Mouse (Mus musculus) heart, postnatal 14 days (tissue): ENCODE measurements around the gene Bad. TPM values are rescaled to one million over a fixed set of nuclear protein-coding genes. Genes with fewer than 3 reads are reported as not detected.
A peak's percentile ranks its signal among the peaks of the same experiment; 100 is the strongest.
"Not testable (repeated sequence)": the region's sequence is repeated elsewhere in the genome, so short reads cannot be mapped to it uniquely, and the experiment has no call there.

ENCODE experiments used
- DNase-seq, 2 experiments: peaks; one replicate each; pipeline ENCODE4 v3.0.0; 2021 to 2022
- intact Hi-C: fragments of 180-260 bp; cut with DNase I; formaldehyde crosslinking; loops from one replicate; pipeline ENCODE4 v1.15.1; 2025
- long read RNA-seq, 2 experiments: library from polyadenylated mRNA; stranded (forward); transcript quantifications; one replicate each; pipeline ENCODE4 v2.0.0; 2021
- total RNA-seq, 2 experiments: library from RNA; stranded (reverse); gene quantifications; 2 replicates each; pipeline ENCODE4 v1.2.3; 2021

Gene Bad
- 10 to 100 TPM; 28.6 to 29.9 TPM for total RNA-seq
- long read RNA-seq, experiment 1, transcript Bad-201 (4 exons, 1,452 nt) = minor isoform, 5 of 37 reads
- long read RNA-seq, experiment 1, transcript Bad-202 (4 exons, 990 nt) = major isoform, 24 of 37 reads
- long read RNA-seq, experiment 1, partial matches to known transcripts = 4 of 37 reads
- long read RNA-seq, experiment 1, other reads (novel, unspliced or antisense) = 1 of 37 reads
- long read RNA-seq, experiment 2, transcript Bad-202 (4 exons, 990 nt) = major isoform, 23 of 32 reads
- long read RNA-seq, experiment 2, partial matches to known transcripts = 4 of 32 reads
- long read RNA-seq, experiment 2, other reads (novel, unspliced or antisense) = 1 of 32 reads

DNA sequence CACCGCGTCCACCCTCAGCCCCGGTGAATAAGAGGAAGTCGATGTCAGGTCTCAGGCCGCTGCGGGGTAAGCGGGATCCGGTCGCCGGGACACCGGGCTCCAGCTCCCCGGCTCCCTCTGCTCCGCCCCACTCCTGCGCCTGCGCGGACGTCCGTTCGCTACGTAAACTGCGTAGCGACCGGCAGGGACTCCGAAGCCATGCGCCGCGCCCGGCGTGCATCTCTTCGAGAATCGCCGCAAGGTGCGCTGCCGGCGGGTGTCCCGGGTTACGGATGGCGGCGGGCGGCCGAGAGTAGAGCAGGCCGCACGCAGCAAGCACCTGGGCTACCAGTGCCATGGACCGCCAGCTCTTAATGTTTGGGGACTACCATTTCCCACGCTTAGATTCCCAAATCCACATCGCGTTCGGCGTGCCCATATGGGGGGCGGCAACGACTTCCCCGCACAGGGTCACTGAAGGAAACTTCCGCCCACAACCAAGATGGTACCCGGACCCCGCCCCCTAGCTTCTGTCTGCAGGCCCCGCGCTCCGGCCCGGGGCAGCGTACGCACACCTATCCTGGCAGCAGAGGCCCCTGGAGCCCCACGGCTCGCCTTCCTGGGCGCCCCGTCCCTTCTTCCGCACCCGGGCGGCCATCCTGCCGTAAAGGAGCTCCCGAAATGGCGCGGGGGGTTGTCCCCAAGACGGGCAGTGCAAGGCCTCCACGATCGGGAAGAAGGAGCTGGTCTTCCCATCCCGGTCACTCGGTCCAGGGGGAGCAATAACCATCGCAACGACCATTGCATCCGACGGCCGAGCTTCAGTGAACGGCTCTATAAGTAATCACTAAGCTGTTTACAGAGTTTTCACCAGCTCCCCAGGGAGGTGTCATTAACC, at the start of gene Bad:
Gene Bad (plus strand): TSS at position 490 of the 877 bp plus-strand sequence.
- DNase-seq = peak; percentile 97 to 99
- intact Hi-C loops = loop anchor here (2.0 kb wide), 1 partner anchor 17 kb away; the partner anchor contains the start of gene Catsperz

- DNase-seq = no peak
Measured at GRCm38 (mm10) chr19:6892512-6892911, 49.1 kb upstream of the Bad start.

GRCm38 (mm10) chr19:6893731-6894451, 47.8 kb upstream of the Bad start:
- DNase-seq = no peak
- intact Hi-C loops = no loop called here

More at GRCm38 (mm10) chr19:6892512-6892911, 49.1 kb upstream of the Bad start:
- intact Hi-C loops = no loop called here

- intact Hi-C loops, DNase-seq: not testable (repeated sequence)
Measured at GRCm38 (mm10) chr19:6895608-6896305, 45.9 kb upstream of the Bad start.

DNA sequence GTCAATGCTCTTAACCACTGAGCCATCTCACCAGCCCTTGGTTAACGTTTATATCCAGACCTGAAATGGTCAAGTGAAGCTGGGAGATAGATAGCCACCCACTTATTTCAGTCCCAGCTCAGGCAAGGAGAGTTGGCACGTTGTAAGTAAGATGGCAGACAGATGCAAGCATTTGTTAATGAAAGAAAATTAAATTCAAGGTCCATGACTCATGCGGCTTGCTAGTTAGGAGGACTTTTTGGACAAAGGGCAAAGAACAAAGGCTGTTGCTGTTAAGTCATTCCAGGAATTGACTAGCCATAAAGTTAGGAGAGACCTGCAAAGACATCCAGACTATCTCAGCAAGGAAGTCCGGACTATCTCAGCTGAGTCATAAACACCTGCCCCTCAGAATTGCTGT, 42.0 kb upstream of the Bad start:
- intact Hi-C loops = no loop called here
- no peak for DNase-seq

GRCm38 (mm10) chr19:6903031-6903430, 38.6 kb upstream of the Bad start:
- intact Hi-C loops = no loop called here
- no peak for DNase-seq

DNA sequence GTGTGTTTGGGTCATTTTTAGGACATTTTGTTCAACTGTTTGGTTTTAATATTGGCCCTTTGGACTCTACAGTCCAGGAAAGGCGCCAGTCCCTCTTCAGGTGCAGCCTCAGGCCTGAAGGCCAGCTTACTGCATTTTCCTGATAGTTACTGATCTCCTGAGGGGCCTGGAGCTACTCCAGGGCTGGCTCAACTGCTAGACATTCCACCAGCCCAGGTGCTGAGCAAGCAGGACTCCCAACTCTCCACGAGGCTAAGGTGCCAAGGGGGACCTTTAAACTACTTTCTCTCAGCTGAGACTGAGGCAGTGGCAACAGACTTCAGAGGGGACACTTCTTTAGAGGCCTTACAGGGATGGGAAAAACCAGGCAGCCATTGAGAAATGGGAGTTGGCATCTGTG, 36.8 kb upstream of the Bad start:
- intact Hi-C loops = no loop called here
- no peak for DNase-seq

- DNase-seq = no peak
- intact Hi-C loops = no loop called here
Measured at GRCm38 (mm10) chr19:6905498-6906159, 36.0 kb upstream of the Bad start.

GRCm38 (mm10) chr19:6906199-6906598, 35.5 kb upstream of the Bad start:
- no peak for DNase-seq
- intact Hi-C loops = no loop called here

DNA sequence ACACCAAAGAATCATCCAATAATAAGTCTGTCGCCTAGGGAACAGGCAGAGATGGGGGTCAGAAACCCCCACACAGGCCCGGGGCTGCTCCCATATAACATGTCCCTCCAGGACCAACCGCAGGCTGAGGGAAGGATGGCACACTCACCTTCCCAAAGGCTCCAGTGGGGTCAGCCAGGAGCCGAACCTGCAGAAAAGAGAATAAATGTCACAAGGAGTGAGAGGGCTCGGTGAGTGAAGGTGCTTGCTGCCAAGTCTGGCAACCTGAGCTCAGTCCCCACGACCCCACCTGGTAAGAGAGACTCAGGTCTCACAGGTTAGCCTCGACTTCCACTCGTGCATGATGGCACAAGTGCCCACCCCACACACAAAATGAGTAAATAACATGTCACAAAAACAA, 34.6 kb upstream of the Bad start:
- intact Hi-C loops = no loop called here
- DNase-seq = no peak

- no peak for DNase-seq
- intact Hi-C loops = loop anchor here (2.0 kb wide), 1 partner anchor 67 kb away; the partner anchor contains the start of gene Rps6ka4
Measured at GRCm38 (mm10) chr19:6907811-6908540, 33.7 kb upstream of the Bad start.

DNA sequence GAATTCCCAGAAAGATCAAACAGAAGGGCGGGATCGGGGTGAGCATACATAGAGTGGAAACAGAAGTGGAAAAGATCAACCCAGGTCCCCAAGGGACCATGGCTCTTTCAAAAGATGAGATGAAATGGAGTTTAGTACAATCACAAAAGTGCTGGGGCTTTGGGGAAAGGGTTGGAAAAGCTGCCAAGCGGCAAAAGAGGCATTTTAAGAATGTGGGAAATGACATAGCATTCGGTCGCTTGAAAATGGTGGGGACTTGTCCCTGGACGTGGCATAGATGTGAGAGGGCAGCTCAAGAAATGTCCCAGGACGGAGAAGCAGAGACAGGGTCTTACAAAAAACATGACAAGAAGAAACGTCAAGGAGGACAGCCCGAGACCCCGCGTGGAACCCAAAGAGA, 32.6 kb upstream of the Bad start:
- no peak for DNase-seq
- intact Hi-C loops = loop anchor here (2.0 kb wide), 1 partner anchor 68 kb away; the partner anchor contains the start of gene Rps6ka4

DNA sequence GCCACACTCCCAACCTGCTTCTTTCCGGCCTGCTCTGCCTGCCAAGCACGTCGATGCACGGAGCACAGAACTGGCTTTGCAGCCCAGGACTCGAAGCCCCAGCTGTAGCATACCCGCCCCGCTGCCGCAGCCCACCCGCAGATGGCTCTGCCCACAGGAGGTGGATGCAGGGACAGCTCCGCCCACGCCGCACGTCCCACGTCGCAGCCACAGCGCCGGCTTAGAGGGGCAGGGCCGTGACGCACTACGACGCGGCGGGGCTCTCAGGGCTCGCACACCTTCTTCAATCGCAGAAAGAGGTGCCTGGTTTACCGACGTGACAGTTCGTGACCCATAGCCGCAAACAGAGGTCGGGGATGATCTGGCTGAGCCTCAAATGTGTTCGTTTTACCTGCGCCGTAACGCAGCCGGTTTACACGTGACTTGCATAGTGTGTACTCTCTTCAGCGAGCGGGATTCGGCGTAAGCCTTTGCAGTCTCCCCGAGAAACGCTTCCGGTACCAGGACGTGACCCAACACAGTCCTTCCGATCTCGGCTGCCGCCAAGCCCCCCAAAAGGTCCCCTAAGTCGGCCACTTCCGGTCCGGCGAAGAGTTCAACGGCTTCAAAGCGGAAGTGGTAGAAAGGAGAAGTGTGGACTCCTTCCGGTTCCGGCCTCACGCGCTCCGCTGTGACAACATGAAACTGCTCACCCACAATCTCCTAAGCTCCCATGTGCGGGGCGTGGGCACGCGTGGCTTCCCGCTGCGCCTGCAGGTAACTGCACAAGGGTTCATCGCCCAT, 32.0 kb upstream of the Bad start, which contains the start of the genes Trmt112 and Prdx5:
Gene Trmt112 (plus strand): TSS at position 192 of the 783 bp plus-strand sequence.
Gene Prdx5 (minus strand): TSS at position 600 of the 783 bp plus-strand sequence.
- peak; percentile 89 to 90 for DNase-seq
- intact Hi-C loops = loop anchor here (2.0 kb wide), 1 partner anchor 69 kb away; the partner anchor contains the start of gene Rps6ka4

GRCm38 (mm10) chr19:6910306-6910705, 31.4 kb upstream of the Bad start:
- peak; percentile 58 to 67 for DNase-seq
- intact Hi-C loops = not testable (repeated sequence)

- intact Hi-C loops = no loop called here
- no peak for DNase-seq
Measured at GRCm38 (mm10) chr19:6911101-6912074, 30.3 kb upstream of the Bad start.

DNA sequence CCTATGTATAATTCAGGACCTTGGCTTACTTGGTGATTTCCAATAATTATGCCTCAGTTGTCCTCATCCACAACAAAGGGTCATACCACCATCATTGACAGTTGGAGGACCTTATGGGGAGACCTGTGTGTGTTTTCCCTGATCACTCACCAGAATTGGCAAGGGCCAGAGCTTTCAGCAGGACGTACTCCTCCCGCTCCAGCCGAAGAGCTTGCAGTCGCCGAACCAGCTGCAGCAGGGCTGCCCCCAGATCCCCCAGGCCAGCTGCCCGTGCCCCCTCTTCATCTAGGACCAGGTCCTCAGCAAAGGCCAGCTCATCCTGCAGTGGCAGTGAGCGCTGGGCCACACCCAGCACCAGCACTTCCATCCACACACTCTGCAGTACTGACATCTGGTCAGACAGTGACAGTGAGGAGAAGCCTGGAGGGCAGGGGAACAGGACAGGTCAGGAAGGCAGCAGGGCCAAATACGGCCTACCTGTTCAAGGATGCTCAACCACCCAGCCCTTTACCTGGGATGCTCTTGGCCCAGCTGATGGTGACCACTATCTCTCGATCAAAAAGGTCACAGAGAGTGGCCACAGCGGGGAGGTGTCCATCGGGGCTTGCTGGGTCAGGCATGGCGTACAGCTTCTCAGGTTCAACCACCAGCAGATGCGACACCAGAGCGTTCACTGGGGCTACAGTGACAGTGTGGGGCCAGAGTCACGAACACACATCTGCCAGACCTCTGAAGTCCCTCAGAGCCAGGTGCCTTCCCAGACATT, 29.3 kb upstream of the Bad start:
- no peak for DNase-seq
- intact Hi-C loops = no loop called here
